Mouse (Mus musculus) liver, adult 10 weeks (tissue): Measurements from ENCODE around the gene Vmn1r174. TPM values are rescaled to one million over a fixed set of nuclear protein-coding genes. Genes with fewer than 3 reads are reported as not detected.

Experiments used
- polyA plus RNA-seq: library from polyadenylated mRNA; stranded (reverse); fragments of 350-450 nt; fragmentation: Illumina TruSeq; extraction: RNeasy Lipid Tissue Mini Kit (QIAGEN cat#74804); gene quantifications from one replicate; pipeline ENCODE4 v1.2.3, GENCODE M21; 2014; ENCODE audit warnings: low read depth, low replicate concordance

The Vmn1r174 gene
- not detected for polyA plus RNA-seq

GRCm38 (mm10) chr7:23751970-23752369, at the start of gene Vmn1r174:
Gene Vmn1r174 (plus strand): TSS chr7:23752270.

GRCm38 (mm10) chr7:23810543-23810942, 58.5 kb downstream of the Vmn1r174 start, which contains the start of gene Vmn1r175:
Gene Vmn1r175 (minus strand): TSS chr7:23810643.

Other genes starting within 250 kb of the Vmn1r174 start
- not detected for gene Vmn1r167, start 245.1 kb upstream of the Vmn1r174 start, polyA plus RNA-seq
- gene Vmn1r168, start 212.5 kb upstream of the Vmn1r174 start, polyA plus RNA-seq, result not detected
- not detected for gene Vmn1r169, start 176.7 kb upstream of the Vmn1r174 start, polyA plus RNA-seq
- not detected for gene Vmn1r170, start 146.1 kb upstream of the Vmn1r174 start, polyA plus RNA-seq
- not detected for gene Vmn1r171, start 121.5 kb upstream of the Vmn1r174 start, polyA plus RNA-seq
- gene Vmn1r172, start 94.0 kb upstream of the Vmn1r174 start, polyA plus RNA-seq, result not detected
- gene Vmn1r173, start 51.6 kb upstream of the Vmn1r174 start, polyA plus RNA-seq, result not detected
- not detected for gene Vmn1r175, start 58.4 kb downstream of the Vmn1r174 start, polyA plus RNA-seq
- gene Vmn1r176, start 85.1 kb downstream of the Vmn1r174 start, polyA plus RNA-seq, result not detected
- gene Vmn1r177, start 114.2 kb downstream of the Vmn1r174 start, polyA plus RNA-seq, result not detected
- not detected for gene Vmn1r178, start 139.7 kb downstream of the Vmn1r174 start, polyA plus RNA-seq
- not detected for gene Vmn1r179, start 174.7 kb downstream of the Vmn1r174 start, polyA plus RNA-seq
- gene Vmn1r180, start 198.4 kb downstream of the Vmn1r174 start, polyA plus RNA-seq, result not detected
- not detected for gene Vmn1r181, start 222.3 kb downstream of the Vmn1r174 start, polyA plus RNA-seq
- gene V1rd19, start 249.4 kb downstream of the Vmn1r174 start, polyA plus RNA-seq, result not detected